Mouse (Mus musculus): Measurements from ENCODE around the gene Hdac4.

The Hdac4 gene

GRCm38 (mm10) chr1:92103377-92103776, 92.1 kb downstream of the Hdac4 start:
- DNase-seq (ENCODE audit: extremely low spot score, low read depth, low spot score), result no peak

GRCm38 (mm10) chr1:92102825-92103224, 92.7 kb downstream of the Hdac4 start:
- DNase-seq (ENCODE audit: extremely low spot score, low read depth, low spot score), result no peak

- no peak for DNase-seq (ENCODE audit: extremely low spot score, low read depth, low spot score)
Observed at GRCm38 (mm10) chr1:92100371-92100891, 95.1 kb downstream of the Hdac4 start.

GRCm38 (mm10) chr1:92099964-92100363, 95.5 kb downstream of the Hdac4 start:
- DNase-seq (ENCODE audit: extremely low spot score, low read depth, low spot score), result no peak

- no peak for DNase-seq (ENCODE audit: extremely low spot score, low read depth, low spot score)
Observed at GRCm38 (mm10) chr1:92099502-92099901, 96.0 kb downstream of the Hdac4 start.

- no peak for DNase-seq (ENCODE audit: extremely low spot score, low read depth, low spot score)
Observed at GRCm38 (mm10) chr1:92098456-92098855, 97.0 kb downstream of the Hdac4 start.

GRCm38 (mm10) chr1:92096991-92097525, 98.4 kb downstream of the Hdac4 start:
- no peak for DNase-seq (ENCODE audit: extremely low spot score, low read depth, low spot score)

- DNase-seq (ENCODE audit: extremely low spot score, low read depth, low spot score), result no peak
Observed at GRCm38 (mm10) chr1:92092286-92092685, 103.2 kb downstream of the Hdac4 start.

GRCm38 (mm10) chr1:92087821-92088220, 107.7 kb downstream of the Hdac4 start:
- DNase-seq (ENCODE audit: extremely low spot score, low read depth, low spot score), result no peak

- no peak for DNase-seq (ENCODE audit: extremely low spot score, low read depth, low spot score)
Observed at GRCm38 (mm10) chr1:92087343-92087742, 108.2 kb downstream of the Hdac4 start.

- no peak for DNase-seq (ENCODE audit: extremely low spot score, low read depth, low spot score)
Observed at GRCm38 (mm10) chr1:92086841-92087240, 108.7 kb downstream of the Hdac4 start.

- no peak for DNase-seq (ENCODE audit: extremely low spot score, low read depth, low spot score)
Observed at GRCm38 (mm10) chr1:92086277-92086813, 109.2 kb downstream of the Hdac4 start.

- DNase-seq (ENCODE audit: extremely low spot score, low read depth, low spot score), result no peak
Observed at GRCm38 (mm10) chr1:92084738-92085137, 110.8 kb downstream of the Hdac4 start.

- no peak for DNase-seq (ENCODE audit: extremely low spot score, low read depth, low spot score)
Observed at GRCm38 (mm10) chr1:92084004-92084403, 111.5 kb downstream of the Hdac4 start.

GRCm38 (mm10) chr1:92082837-92083541, 112.5 kb downstream of the Hdac4 start:
- DNase-seq (ENCODE audit: extremely low spot score, low read depth, low spot score), result no peak

GRCm38 (mm10) chr1:92082156-92082836, 113.2 kb downstream of the Hdac4 start:
- no peak for DNase-seq (ENCODE audit: extremely low spot score, low read depth, low spot score)

GRCm38 (mm10) chr1:92079982-92080537, 115.4 kb downstream of the Hdac4 start:
- DNase-seq (ENCODE audit: extremely low spot score, low read depth, low spot score), result no peak

- DNase-seq (ENCODE audit: extremely low spot score, low read depth, low spot score), result no peak
Observed at GRCm38 (mm10) chr1:92075312-92075711, 120.2 kb downstream of the Hdac4 start.

- DNase-seq (ENCODE audit: extremely low spot score, low read depth, low spot score), result no peak
Observed at GRCm38 (mm10) chr1:92074655-92075054, 120.8 kb downstream of the Hdac4 start.

- DNase-seq (ENCODE audit: extremely low spot score, low read depth, low spot score), result no peak
Observed at GRCm38 (mm10) chr1:92069932-92070677, 125.4 kb downstream of the Hdac4 start.

GRCm38 (mm10) chr1:92069464-92069863, 126.0 kb downstream of the Hdac4 start:
- DNase-seq (ENCODE audit: extremely low spot score, low read depth, low spot score), result no peak

All from hindlimb bud, embryonic 11.5 days (tissue).